ENCODE assay signal across 37 mouse cellular contexts in genomic region chr8:121559801-121560200, GRCm38 (mm10). TPM values are rescaled to one million over a fixed set of nuclear protein-coding genes. Genes with fewer than 3 reads are reported as not detected.
"Had no signal": no experiment of that assay in that cellular context is flagged by ENCODE, and none has a peak within 500 bp of the region (broad histone marks: within the 10 kb centered on the region; RNA-seq: fewer than 3 reads in every experiment).

No protein-coding gene starts in this region.

- H3K27ac ChIP-seq: heart, adult 2 months; hindbrain, embryonic 10.5 days; hindbrain, embryonic 14.5 days; intestine, embryonic 15.5 days; layer of hippocampus, adult 2 months; left cerebral cortex, adult 2 months; limb, embryonic 10.5 days; limb, embryonic 12.5 days; liver, embryonic 13.5 days; liver, embryonic 15.5 days had no signal

- ATAC-seq: hindbrain, embryonic 16.5 days; inflammation-experienced regulatory T-cells, adult 6 months; intestine, embryonic 15.5 days; intestine, postnatal 0 days had no signal

- H3K4me1 ChIP-seq: limb, embryonic 10.5 days; limb, embryonic 12.5 days had no signal

- H3K27me3 ChIP-seq: intestine, embryonic 15.5 days; limb, embryonic 12.5 days; liver, embryonic 13.5 days; liver, embryonic 15.5 days had no signal

- H3K4me3 ChIP-seq: heart, adult 2 months; hindbrain, embryonic 10.5 days; intestine, embryonic 15.5 days; layer of hippocampus, adult 2 months; left cerebral cortex, adult 2 months; limb, embryonic 10.5 days; limb, embryonic 12.5 days; liver, embryonic 13.5 days; liver, embryonic 15.5 days had no signal

- H3K4me2 ChIP-seq: heart, embryonic 11.5 days; hindbrain, embryonic 14.5 days; intestine, embryonic 15.5 days; limb, embryonic 12.5 days; liver, embryonic 11.5 days; liver, embryonic 13.5 days; liver, embryonic 15.5 days had no signal

- H3K9ac ChIP-seq: hindbrain, embryonic 14.5 days; intestine, embryonic 15.5 days; limb, embryonic 12.5 days; liver, embryonic 13.5 days; liver, embryonic 15.5 days had no signal

- H3K9me3 ChIP-seq: hindbrain, embryonic 10.5 days; intestine, embryonic 15.5 days; limb, embryonic 10.5 days; limb, embryonic 12.5 days; liver, embryonic 13.5 days; liver, embryonic 15.5 days had no signal

- DNase-seq: gastrocnemius, postnatal 10 days; heart, adult 2 months; heart, postnatal 10 days; heart, postnatal 4 days; kidney, adult 18-20 months; kidney, adult 8-10 months; kidney, postnatal 10 days; kidney, postnatal 25 days; kidney, postnatal 4 days; liver; liver, embryonic 13.5 days had no signal

RNA-seq across cellular contexts. Expression of gene 1700018B08Rik, which starts 15.7 kb away (rescaled TPM):
- total RNA-seq: gastrocnemius, postnatal 10 days; gastrocnemius, postnatal 36 days; granulocyte monocyte progenitor cell, adult 5-6 weeks; heart, adult 2 months; heart, postnatal 10 days; heart, postnatal 25 days; heart, postnatal 4 days; layer of hippocampus, adult 2 months; layer of hippocampus, postnatal 10 days; layer of hippocampus, postnatal 25 days; left cerebral cortex, adult 2 months; left cerebral cortex, postnatal 14 days; left cerebral cortex, postnatal 36 days had no signal
- polyA plus RNA-seq: frontal cortex, adult 2 months; heart, embryonic 14.5 days; heart, embryonic 16.5 days; hindbrain, embryonic 10.5 days; hindbrain, embryonic 14.5 days; hindbrain, embryonic 16.5 days; inflammation-experienced regulatory T-cells, adult 6 months; intestine, embryonic 15.5 days; intestine, postnatal 0 days; kidney, embryonic 14.5 days; kidney, embryonic 16.5 days; limb, embryonic 10.5 days; limb, embryonic 12.5 days; limb, embryonic 14.5 days; liver, embryonic 11.5 days; liver, embryonic 13.5 days; liver, embryonic 15.5 days had no signal
